Comparison of ENCODE assay signal across 11 mouse cellular contexts in genomic region chr9:32675671-32676409, GRCm38 (mm10). TPM values are rescaled to one million over a fixed set of nuclear protein-coding genes. Genes with fewer than 3 reads are reported as not detected.
DNase-seq lines count a peak whose midpoint lies in the region; ATAC-seq and TF ChIP-seq lines count a peak whose summit lies in the region.
"Had no signal": no experiment of that assay in that cellular context is flagged by ENCODE, and none has a peak within 500 bp of the region (broad histone marks: within the 10 kb centered on the region; RNA-seq: fewer than 3 reads in every experiment).

No protein-coding gene starts in this region.

- no peak for TF ChIP-seq POLR2A in cerebellum, adult 2 months (IDR thresholded peaks at IDR 0.05; ENCODE audit: borderline replicate concordance, insufficient read depth, low read length)

- ATAC-seq in kidney, postnatal 0 days (replicated peaks; ENCODE audit: low FRiP score, low read depth): no peak
- peak; percentile 76; the same call in 1 of the 2 replicates for ATAC-seq in embryonic facial prominence, embryonic 11.5 days (replicated peaks; ENCODE audit: insufficient number of reproducible peaks, low FRiP score, low TSS enrichment, low read depth)
- ATAC-seq in hindbrain, embryonic 12.5 days (ENCODE audit: low FRiP score): peak; percentile 81
- ATAC-seq in neural tube, embryonic 12.5 days (ENCODE audit: low FRiP score, low read depth): peak; percentile 66; the same call in 1 of the 2 replicates

- peaks cover 28% of the 10 kb centered on the region for H3K4me1 ChIP-seq in kidney, postnatal 0 days (replicated peaks; ENCODE audit: insufficient read depth, low read length)
- peaks cover 7% of the 10 kb centered on the region for H3K4me1 ChIP-seq in embryonic facial prominence, embryonic 11.5 days (ENCODE audit: control insufficient read depth, insufficient read depth, low read length)
- H3K4me1 ChIP-seq in hindbrain, embryonic 12.5 days: peaks cover 36% of the 10 kb centered on the region
- H3K4me1 ChIP-seq in neural tube, embryonic 12.5 days: peaks cover 35% of the 10 kb centered on the region
- H3K4me1 ChIP-seq in cerebellum, adult 2 months (ENCODE audit: control insufficient read depth, insufficient read depth, low read length): no peaks in the 10 kb centered on the region

- H3K36me3 ChIP-seq in kidney, postnatal 0 days (ENCODE audit: insufficient read depth, low read length): no peaks in the 10 kb centered on the region
- no peaks in the 10 kb centered on the region for H3K36me3 ChIP-seq in embryonic facial prominence, embryonic 11.5 days (replicated peaks; ENCODE audit: control insufficient read depth, insufficient read depth, low read depth, low read length)
- no peaks in the 10 kb centered on the region for H3K36me3 ChIP-seq in hindbrain, embryonic 12.5 days
- H3K36me3 ChIP-seq in neural tube, embryonic 12.5 days: no peaks in the 10 kb centered on the region
- H3K36me3 ChIP-seq: G1E had no signal

- 18% methylated on average over 9 of the region's 9 CpGs for WGBS in kidney, postnatal 0 days
- 8% methylated on average over 9 of the region's 9 CpGs for WGBS in embryonic facial prominence, embryonic 11.5 days
- 4% methylated on average over 9 of the region's 9 CpGs for WGBS in hindbrain, embryonic 12.5 days
- WGBS in neural tube, embryonic 12.5 days: 6% methylated on average over 9 of the region's 9 CpGs
- WGBS in cerebellum, adult 2 months: 21% methylated on average over 9 of the region's 9 CpGs

- intact Hi-C loops in left cerebral cortex, postnatal 14 days (cut with DNase I): no loop called here

- no peak for TF ChIP-seq CTCF in kidney, postnatal 0 days (IDR thresholded peaks at IDR 0.05; ENCODE audit: low read depth)
- TF ChIP-seq CTCF in cerebellum, adult 2 months (IDR thresholded peaks at IDR 0.05; ENCODE audit: borderline replicate concordance, insufficient read depth, low read depth, low read length): no peak

- no peak overlapping the region for H3K4me3 ChIP-seq in kidney, postnatal 0 days (replicated peaks; ENCODE audit: low read depth, low read length)
- no peak overlapping the region for H3K4me3 ChIP-seq in embryonic facial prominence, embryonic 11.5 days (ENCODE audit: low read depth, low read length)
- no peak overlapping the region for H3K4me3 ChIP-seq in hindbrain, embryonic 12.5 days
- no peak overlapping the region for H3K4me3 ChIP-seq in neural tube, embryonic 12.5 days
- H3K4me3 ChIP-seq in cerebellum, adult 2 months (replicated peaks; ENCODE audit: insufficient read depth, low read depth, low read length): no peak overlapping the region
- H3K4me3 ChIP-seq: left cerebral cortex, adult 2 months had no signal

- H3K27ac ChIP-seq in kidney, postnatal 0 days: peak overlapping the region; percentile 38; the same call in 1 of the 2 replicates
- no peak overlapping the region for H3K27ac ChIP-seq in embryonic facial prominence, embryonic 11.5 days (replicated peaks; ENCODE audit: low read depth, low read length)
- no peak overlapping the region for H3K27ac ChIP-seq in hindbrain, embryonic 12.5 days
- no peak overlapping the region for H3K27ac ChIP-seq in neural tube, embryonic 12.5 days
- H3K27ac ChIP-seq in cerebellum, adult 2 months (ENCODE audit: insufficient read depth, low read length): no peak overlapping the region
- H3K27ac ChIP-seq: left cerebral cortex, adult 2 months had no signal

- peak; percentile 76 for DNase-seq in kidney, postnatal 0 days (ENCODE audit: low spot score)
- DNase-seq in kidney, postnatal 14 days: no peak
- peak; percentile 63 for DNase-seq in embryonic facial prominence, embryonic 11.5 days (ENCODE audit: low spot score)
- DNase-seq in layer of hippocampus, adult 9-10 months (ENCODE audit: low spot score): no peak
- no peak for DNase-seq in cerebellum, adult 2 months
- DNase-seq in left cerebral cortex, postnatal 14 days (ENCODE audit: low spot score in 2 of 2): no peak
- DNase-seq: right cerebral cortex, postnatal 25 days had no signal

- H3K9ac ChIP-seq in kidney, postnatal 0 days (ENCODE audit: low read depth, low read length): no peak overlapping the region
- no peak overlapping the region for H3K9ac ChIP-seq in embryonic facial prominence, embryonic 11.5 days (replicated peaks; ENCODE audit: low read length)
- no peak overlapping the region for H3K9ac ChIP-seq in hindbrain, embryonic 12.5 days
- H3K9ac ChIP-seq in neural tube, embryonic 12.5 days: no peak overlapping the region

- no peaks in the 10 kb centered on the region for H3K9me3 ChIP-seq in kidney, postnatal 0 days (replicated peaks; ENCODE audit: low read length)
- no peaks in the 10 kb centered on the region for H3K9me3 ChIP-seq in embryonic facial prominence, embryonic 11.5 days (replicated peaks; ENCODE audit: control insufficient read depth, low read length)
- no peaks in the 10 kb centered on the region for H3K9me3 ChIP-seq in hindbrain, embryonic 12.5 days (replicated peaks)
- H3K9me3 ChIP-seq in neural tube, embryonic 12.5 days: no peaks in the 10 kb centered on the region

- no peaks in the 10 kb centered on the region for H3K27me3 ChIP-seq in kidney, postnatal 0 days (ENCODE audit: insufficient read depth, low read length)
- H3K27me3 ChIP-seq in embryonic facial prominence, embryonic 11.5 days (ENCODE audit: control insufficient read depth, insufficient read depth, low read length): no peaks in the 10 kb centered on the region
- H3K27me3 ChIP-seq in hindbrain, embryonic 12.5 days: peaks cover 89% of the 10 kb centered on the region
- peaks cover 72% of the 10 kb centered on the region for H3K27me3 ChIP-seq in neural tube, embryonic 12.5 days (replicated peaks)
- peaks cover 3% of the 10 kb centered on the region; the same call in 1 of the 2 replicates for H3K27me3 ChIP-seq in cerebellum, adult 2 months (ENCODE audit: control insufficient read depth, insufficient read depth, low read length)

- H3K4me2 ChIP-seq in kidney, postnatal 0 days (ENCODE audit: low read length): 0 out of 2 replicates have a peak overlapping the region, but pooled peaks have one; percentile 16
- H3K4me2 ChIP-seq in embryonic facial prominence, embryonic 11.5 days (ENCODE audit: low read depth, low read length): no peak overlapping the region
- no peak overlapping the region; the same call in 1 of the 2 replicates for H3K4me2 ChIP-seq in hindbrain, embryonic 12.5 days (replicated peaks)
- peak overlapping the region; percentile 18 for H3K4me2 ChIP-seq in neural tube, embryonic 12.5 days (replicated peaks)

RNA-seq across cellular contexts. Expression of gene Ets1, which starts 39.8 kb away (rescaled TPM):
- polyA plus RNA-seq in kidney, postnatal 0 days (2015; fragmentation: Nextera tagmentation; extraction: Ambion mirVana): 48.1 and 50.2 TPM in 2 replicates
- 34.5 and 36.0 TPM in 2 replicates for polyA plus RNA-seq in embryonic facial prominence, embryonic 11.5 days (2014; fragmentation: Nextera tagmentation; extraction: Ambion mirVana)
- 35.7 and 38.5 TPM in 2 replicates for polyA plus RNA-seq in hindbrain, embryonic 12.5 days (2016; fragmentation: Nextera tagmentation; extraction: Ambion mirVana)
- 32.8 and 36.6 TPM in 2 replicates for polyA plus RNA-seq in neural tube, embryonic 12.5 days (2016; fragmentation: Nextera tagmentation; extraction: Ambion mirVana)
- 5.8 and 6.8 TPM in 2 replicates for polyA plus RNA-seq in cerebellum, adult 2 months (2012; rRNA removed)
- 10 to 100 TPM; 19.0 to 20.1 TPM for total RNA-seq in left cerebral cortex, postnatal 14 days (2021)
- polyA plus RNA-seq: G1E had no signal

Comparison
In these comparisons a context has a peak if more than half of its experiments do, and no peak if none do; other contexts are left out.
1. DNase-seq: peak in kidney, postnatal 0 days (single experiment) and embryonic facial prominence, embryonic 11.5 days (single experiment); none in kidney, postnatal 14 days (single experiment), layer of hippocampus, adult 9-10 months (single experiment), cerebellum, adult 2 months (0 of 2) and left cerebral cortex, postnatal 14 days (0 of 2).
2. H3K4me2 ChIP-seq: peak in kidney, postnatal 0 days (single experiment) and neural tube, embryonic 12.5 days (single experiment); none in embryonic facial prominence, embryonic 11.5 days (single experiment) and hindbrain, embryonic 12.5 days (single experiment).